Mouse (Mus musculus) thymus, postnatal 4 days (tissue): Measurements from ENCODE around the gene Lrrn2.

Source experiments
- DNase-seq: peaks from one replicate; pipeline ENCODE4 v3.0.0; 2021

Lrrn2 gene

DNA sequence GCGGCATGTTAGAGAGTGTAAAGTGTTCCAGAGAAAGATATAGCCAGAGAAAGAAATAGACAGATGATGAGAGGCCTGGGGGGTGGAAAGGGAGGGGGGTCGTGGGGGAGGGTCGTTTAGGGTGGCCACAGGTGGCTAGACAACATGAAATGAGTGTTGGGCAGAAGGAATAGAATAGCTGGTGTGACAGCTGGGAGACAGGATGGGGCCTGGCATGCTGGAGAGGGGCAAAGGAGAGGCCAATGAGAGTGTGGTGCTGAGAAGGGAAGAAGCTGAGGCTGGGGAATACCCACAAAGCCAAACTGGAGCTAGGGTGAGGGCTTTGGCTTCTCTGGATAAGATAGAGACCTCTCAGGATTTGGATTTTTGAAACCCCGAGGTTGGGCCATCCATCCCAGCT lies 6.6 kb downstream of the Lrrn2 start:
- DNase-seq: no peak

DNA sequence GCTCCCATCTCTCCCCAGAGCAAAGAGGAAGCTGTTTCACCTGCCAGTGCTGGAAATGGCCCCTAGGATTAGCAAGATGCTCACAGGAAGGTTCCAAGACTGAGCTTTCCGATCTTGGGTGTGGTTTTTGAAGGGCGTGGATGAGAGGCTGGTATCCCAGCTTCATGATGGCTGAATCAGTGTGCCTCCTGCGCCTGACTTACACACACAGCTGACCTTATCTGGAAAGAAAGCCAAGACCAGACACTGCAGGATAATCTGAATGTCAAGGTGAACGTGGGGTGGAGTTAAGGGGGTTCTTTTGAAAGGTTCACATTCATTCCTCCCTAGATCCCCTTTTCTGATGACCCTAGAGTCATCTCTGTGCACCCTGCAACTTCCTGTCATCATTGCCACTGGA lies 8.7 kb downstream of the Lrrn2 start:
- no peak for DNase-seq

DNA sequence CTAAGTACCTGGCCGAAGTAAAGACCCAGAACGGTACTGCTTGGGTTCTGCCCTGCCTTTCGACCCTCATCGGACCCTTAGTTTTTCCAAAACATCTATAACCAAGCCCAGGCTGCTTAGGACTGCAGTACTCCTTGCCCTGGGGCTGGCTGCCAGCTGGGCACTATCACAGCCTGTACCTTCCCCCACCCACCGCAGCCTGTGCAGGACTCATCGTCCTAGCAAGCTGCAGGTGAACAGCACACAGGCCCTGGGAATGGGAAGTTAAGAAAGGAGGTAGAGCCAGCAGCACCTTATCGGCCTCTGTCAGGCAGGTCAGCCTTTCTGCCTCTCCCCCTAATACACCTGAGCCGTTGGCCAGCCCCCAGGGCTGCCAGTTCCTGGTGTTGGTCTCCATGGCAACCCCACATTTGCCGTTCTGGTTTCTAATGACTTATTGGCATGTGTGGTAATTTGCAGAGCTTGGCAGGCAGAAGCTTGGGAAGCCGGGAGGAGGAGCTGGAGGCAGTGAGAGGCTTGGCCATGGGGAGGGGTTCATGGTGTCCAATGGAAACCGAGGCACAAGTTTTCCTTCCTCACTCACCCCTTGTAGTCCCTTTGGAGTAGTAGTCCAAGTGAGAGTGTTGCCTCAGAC lies 10.2 kb downstream of the Lrrn2 start:
- DNase-seq: no peak

DNA sequence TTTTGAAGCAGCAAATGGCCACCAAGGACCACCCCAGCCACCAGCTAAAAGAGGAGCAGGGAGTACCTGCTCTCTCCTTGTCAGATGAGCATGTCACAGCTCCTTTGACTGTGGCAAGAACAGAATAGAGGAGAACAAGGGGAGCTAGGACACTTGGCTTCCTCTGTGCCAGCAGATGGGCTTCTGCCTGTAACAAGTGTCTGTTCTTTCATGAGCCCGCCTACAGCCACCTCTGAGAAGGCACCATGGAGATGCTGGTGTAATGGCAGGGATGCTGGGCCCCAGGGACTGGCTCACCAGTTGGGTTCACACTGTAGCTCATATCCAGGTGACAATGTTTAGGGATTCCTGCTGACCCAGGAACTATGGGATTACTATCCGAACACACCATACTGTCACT lies 12.0 kb downstream of the Lrrn2 start:
- no peak for DNase-seq

DNA sequence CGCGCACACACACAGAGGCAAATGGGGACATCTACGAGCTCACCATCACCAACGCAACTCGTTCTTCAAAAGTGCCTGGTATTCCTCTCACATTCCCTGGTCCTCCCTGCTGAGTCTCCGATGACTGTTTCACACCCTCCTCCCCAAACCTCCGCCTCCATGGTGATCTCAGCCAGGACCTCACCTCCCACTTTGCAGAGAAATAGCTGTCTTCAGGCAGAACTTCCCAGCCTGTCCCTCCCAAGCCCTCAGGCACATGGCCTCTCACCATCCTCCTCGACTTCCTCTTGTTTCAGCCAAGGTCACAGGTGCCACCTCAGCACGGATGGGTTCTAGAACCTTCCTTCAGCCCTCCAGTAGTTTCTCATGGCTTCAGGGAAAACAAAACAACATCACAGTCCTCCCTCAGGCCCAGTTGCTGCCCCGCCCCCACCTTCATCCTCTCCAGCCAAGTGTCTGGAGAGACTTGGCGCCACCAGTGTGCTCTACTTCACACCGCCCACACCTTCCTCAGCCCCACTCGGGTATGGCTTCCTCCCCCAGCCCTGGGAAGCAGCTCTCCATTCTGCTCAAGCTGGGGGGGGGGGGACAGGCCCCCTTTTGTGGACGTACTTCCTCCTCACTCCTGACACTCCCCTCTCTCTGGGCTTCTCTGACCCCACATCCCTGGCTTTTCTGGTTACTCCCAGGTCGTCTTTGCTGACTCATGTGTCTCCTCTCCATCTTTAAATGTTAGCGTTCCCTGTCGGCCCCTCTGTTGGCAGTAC lies 13.4 kb downstream of the Lrrn2 start:
- no peak for DNase-seq

DNA sequence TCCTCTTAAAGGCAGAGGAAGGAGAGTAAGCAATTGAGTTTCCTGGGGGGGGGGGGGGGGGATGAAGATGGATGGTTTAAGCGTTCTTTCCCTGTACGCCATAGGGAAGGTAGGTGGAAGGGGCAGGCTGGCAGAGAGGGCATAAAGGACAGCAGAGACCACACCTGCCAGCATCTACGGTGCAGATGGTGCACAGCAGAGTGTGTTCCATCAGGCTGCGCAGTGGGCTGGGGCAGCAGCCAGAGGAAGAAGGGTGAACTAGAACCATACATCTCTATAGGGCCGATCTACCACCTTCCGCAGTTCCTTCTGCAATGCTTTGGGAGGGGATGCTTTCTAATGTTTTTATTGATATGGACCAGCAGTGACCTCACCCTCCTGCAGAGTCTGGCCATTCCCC lies 19.0 kb downstream of the Lrrn2 start:
- no peak for DNase-seq

DNA sequence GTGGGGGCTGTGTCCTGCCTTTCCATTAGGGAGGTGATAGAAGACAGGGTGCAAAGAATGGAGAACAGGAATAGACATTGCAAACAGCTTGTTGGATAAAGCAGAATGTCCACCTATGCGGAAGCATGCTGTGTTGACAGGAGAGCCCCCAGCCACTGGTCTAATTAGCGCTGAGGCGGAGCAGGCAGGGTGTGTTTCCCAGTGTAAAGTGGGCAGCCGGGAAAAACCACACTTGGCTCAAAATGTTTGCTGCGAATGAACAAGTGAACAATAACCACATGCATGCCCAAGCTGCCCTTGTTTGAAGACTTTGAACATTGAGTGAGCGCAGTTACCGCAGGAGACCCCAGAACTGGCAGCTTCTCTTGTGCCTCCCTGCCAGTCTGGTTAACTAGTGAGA lies 19.6 kb downstream of the Lrrn2 start:
- no peak for DNase-seq

DNA sequence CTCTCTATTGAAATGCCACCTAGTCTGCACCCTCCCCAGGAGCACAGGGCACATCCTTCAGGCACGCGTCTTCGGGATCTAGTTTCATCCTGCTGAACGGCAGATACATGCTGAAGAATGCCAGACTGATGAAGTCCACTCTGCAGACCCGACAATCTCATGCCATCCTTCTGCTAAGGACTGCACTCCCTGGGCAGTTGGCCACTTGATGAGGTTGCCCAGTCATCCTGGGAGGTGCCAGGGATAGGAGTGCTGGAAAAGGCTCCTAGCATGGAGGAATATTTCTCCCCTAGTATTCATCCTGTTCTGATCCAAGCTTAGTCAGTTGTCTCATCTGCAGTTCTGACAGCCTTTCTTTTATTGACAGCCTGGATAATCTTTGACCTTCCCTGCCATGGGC lies 20.9 kb downstream of the Lrrn2 start:
- no peak for DNase-seq

DNA sequence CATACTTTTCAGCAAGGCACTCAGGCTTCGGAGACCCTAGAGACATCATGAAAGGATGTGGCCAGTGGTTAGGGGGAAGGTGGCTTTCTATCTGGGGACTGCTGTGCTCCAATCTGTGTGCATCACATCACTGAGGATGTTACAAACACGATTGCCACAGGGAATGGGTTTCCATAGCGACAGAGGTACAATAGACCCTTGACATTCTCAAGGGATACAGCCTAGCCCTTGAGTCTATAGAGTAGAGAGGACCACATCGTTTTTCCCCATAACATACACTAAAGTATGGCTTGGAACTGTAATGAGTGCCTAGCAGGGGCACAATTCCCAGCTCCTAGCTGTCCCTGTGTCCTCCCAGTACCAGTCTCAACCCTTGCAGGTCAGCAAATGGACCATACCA lies 23.4 kb downstream of the Lrrn2 start:
- DNase-seq: no peak

DNA sequence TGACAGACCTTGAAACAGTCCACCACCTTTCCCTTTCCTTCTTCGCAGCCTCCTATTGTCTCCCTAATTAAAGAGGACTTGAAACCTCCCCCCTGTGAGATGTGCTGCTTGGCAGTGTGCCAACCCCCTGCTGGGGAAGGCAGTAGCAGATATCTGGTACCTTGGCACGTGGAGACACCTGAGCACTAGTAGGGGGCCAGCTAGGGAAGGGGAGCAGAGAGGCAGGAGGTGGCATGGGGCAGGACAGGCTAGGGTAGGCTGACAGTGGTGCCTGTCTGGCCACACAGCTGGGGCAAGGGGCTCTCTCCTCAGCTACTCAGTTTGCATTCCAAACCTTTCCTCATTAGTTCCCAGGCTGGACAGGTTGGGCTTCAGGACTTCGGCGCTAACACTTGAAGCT lies 29.0 kb downstream of the Lrrn2 start:
- no peak for DNase-seq

DNA sequence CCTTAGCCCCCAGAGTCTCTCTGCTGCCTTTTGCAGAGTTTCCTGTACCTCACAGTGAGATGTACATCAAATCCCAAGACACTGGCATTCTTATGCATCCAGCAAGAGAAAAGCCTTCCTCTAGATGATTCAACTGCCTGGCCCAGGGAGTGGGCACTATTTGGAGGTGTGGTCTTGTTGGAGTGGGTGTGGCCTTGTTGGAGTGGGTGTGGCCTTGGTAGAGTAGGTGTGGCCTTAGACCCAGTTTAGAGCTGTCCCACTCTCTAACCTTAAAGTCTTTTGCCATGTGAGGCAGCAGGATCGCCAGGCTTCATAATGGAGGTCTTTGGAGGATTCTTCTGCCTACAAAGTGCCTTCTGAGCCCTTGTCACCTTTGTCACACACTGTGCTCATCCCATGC lies 29.9 kb downstream of the Lrrn2 start:
- no peak for DNase-seq

DNA sequence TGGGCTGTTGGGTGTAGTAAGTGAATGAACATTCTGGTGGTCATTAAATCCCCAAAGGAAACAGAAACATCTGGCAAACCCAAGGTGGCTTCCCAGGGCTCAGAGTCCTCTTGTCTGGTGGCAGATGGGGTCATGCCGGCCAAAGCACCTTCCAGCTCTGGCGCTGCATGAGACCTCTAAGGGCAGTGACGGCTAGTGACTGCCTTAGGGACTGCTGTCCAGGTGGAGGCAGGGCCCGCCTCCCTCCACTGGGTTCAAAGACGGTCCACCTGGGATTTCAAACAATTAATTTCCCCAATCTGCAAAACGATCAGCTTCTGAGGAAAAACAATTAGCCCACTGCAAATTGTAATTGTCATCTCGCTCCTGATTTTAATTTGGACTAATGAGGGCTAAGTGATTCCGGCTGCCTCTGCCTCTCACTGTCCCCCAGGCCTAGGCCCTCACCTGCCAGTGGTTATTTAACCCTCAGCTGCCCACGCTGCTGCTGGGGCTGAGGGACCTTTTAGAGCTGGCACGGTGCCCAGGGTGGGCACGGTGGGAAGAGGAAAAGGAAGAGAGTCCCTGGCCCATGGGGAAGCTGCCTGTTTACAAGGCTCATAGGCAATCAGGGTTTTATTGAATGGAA lies 30.5 kb downstream of the Lrrn2 start:
- no peak for DNase-seq

DNA sequence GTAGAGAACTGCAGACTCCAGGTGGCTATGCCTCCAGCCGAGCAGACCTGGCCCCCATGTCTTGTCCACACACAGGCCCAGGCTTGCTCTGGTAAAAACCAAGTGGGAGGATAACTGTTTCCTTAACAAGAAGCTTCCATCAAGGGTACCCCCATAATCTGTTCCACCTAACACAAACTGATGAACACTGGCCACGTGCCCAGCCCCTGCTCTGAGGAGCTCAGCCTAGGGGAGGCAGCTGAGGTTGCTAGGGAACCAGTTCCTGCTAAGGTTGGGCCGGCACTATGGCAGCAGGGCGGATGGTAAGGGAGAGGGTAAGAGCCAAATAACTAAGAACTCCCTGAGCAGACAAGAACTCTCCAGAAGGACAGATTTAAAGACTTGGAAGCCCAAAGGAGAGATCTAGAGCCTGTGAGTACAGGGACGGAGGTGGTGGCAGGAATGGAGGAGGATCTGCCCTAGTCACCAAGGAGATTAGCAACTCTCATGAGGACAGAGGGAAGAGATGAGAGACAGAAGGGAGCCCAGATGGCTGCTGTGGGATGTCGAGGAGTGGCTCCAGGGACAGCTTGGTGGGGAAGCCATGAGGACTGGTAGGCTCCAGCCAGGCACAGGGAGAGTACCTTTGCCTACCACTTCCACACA lies 35.9 kb downstream of the Lrrn2 start:
- DNase-seq: no peak

DNA sequence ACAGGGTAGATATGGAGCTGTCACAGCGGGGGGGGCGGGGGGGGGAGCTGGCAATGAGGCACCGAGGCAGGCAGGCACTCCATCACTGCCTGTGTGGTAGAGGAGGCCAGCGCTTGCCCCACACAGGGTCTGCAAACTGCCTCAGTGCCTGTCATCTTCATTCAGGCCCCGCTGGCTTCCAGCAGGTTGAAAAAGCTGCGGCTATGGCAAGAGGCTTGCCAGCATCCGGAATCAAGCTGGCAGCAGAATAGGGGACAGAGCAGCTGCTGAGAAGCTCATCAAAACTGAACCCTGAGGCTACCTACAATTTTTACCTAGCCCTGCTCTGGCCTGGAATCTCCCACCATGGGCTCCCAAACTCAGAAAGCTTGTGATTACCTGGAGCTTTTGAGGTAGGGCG lies 37.5 kb downstream of the Lrrn2 start:
- DNase-seq: no peak

DNA sequence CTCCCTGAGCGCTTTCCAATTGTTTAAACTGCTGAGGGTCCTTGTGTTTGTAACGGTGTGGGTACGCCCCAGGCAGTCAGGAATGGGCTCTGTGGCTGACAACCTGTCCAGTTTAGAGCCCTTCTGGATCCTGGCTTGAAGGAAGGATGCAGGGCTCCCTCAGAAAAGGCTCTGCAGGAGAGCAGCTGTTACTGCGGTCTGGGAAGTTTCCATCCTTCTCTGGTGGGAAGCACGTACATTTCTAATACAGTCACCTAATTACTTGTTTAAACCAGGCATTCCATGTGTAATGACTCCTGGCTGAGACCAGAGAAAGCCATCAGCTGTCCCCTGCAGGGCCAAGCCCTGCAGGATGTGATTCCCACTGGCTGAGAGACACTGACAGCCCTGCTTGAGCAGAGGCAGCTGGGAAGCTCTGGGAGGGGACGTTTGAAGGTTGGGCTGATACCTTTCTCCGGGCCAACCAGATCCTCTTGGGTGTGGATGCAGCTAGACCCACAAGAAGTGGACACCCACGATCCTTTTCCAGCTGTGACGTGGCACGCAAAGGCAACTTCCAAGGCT lies 38.1 kb downstream of the Lrrn2 start:
- no peak for DNase-seq

DNA sequence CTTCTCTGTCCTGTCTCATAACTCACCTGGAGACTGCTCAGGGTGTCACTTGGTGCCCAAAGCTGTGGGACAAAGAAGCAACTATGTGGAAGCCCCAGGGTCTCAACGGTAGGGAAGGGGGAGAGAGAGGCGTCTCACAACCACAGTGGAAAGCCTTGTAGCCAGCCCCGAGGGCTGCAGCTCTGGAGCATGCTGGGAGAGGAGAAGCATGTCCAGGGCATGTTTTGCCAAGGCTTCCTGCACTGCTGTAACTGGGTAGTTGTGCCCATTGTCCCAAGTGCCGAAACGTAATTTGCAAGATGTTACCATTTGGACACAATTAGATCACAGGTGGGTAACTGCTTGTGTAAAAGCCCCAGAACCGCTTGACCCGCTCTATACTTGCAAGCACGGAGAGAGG lies 39.2 kb downstream of the Lrrn2 start:
- DNase-seq: no peak

DNA sequence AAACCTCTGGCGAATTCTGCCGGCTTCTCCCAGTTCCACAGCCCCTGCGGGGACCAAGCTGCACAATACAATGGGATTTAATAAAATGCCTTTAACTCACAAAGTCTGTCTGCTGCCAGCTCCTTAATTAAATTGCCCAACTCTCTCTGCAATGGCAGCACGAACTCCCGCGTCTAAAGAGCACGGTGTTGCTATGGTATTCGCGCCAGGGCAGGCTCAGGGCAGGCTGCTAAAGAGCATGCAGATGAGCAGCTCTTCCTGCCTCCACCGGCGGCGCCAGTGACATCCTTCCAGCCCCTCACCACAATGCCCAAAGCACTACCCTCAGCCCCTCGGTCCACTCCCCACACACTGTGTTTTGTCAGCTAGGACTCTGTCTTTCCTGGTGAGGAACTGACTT lies 41.0 kb downstream of the Lrrn2 start:
- no peak for DNase-seq

DNA sequence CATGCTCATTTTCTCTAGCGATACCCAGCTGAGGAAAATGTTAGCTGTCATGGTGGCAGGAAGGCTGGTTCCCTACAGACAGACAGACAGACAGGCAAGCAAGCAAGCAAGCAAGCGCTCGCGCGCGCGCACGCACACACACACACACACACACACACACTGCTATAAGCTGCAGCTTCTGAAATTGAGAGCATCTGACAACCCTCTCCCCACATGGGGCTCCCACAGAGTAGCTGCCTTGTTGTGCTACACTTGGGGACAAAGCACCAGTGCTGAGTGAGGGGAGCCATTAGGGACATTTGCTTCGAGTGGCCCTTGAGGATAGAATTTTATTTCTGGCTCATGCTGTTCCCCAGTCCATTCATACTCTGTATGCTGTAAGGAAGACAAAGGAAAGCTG lies 42.2 kb downstream of the Lrrn2 start:
- no peak for DNase-seq

DNA sequence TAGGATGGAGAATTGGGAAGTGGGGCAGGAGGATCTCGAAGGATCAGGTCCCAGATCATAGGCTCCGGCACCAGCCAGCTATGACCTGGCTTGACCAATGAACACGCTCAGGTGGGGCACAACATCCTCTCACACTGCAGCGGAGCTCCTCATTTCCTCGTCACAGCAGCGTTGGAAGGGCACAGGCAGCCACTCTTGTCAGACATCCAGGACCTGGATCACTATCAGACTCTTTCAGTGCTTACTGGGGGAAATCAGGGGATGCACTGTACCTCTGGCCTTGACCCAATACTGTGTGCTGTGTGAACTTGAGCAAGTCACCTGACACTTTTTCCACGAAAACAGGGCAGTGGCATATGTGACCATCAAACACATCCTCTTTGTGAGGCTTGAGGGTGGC lies 45.2 kb downstream of the Lrrn2 start:
- DNase-seq: no peak

DNA sequence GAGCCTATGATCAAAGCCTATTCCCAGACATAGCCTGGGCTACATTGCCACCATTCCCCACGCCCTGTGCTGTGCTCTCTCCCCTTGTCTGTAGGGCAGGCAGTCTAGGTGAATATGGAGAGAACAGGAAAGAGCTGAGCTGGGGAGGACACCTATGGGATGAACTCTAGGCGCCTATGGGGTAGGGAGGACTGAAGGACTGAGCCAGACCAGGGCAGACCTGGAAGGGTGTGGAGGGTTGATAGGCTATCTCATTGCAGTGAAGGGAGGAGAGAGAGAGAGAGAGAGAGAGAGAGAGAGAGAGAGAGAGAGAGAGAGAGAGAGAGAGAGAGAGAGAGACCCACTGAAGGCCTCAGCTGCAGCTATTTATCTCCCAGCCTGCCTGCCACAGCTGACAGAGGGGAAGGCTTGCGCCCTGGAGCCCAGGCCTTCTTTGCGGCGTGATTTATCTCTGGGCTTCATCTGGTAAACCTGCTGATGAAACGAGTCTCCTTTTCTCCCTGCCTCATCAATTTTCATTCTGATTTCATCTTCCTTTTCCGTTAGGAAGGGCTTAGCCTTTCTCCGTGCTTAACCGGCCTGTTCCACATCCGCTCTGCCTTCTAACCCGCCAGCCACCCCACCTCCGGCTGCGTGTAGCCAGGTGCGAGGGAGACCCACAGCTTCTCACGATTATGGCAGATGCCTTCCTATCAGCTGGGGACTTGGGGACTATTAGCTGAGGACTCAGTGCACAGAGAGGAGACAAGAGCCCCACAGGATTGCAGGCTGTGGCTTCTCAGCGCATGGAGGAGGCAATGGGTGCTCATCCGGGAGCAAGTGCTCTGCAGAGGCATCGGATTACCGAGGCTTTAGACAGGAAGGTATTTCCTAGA lies 48.2 kb downstream of the Lrrn2 start:
- no peak for DNase-seq

DNA sequence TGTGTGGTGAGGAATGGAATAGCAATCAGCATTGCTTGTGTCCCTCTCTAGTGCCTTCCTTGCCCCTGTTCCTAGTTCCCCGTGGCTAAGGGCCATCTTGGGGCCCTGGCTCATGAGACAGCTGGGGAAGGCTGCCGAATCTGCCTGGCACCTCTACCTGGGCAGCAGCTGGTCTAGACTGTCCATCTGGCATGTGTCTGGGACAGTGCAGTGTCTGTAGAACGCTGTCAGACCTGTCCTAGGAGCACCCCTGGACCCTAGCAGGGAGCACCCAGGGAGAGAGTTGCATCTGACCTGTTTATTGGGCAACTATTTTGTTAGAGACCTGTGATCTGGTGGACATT lies 48.8 kb downstream of the Lrrn2 start:
- no peak for DNase-seq

DNA sequence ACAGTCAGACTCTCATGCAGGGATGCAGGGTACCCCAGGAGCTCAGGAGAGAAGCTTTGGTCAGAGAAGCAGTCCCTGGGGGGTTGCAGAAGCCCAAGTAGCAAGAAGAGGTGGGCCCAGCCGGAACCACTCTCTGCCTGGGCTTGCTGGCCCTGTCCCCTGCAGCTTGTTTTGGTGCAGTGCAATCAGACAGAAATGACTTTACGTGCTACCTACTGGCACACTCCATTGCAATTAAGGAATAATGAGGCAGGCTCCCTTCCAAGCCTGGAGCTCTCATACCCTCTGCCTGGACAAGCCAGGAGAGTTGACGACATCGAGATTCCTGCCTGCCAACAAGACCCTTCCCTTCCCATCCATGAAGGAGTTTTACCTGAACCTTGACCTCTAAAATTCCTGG lies 50.2 kb downstream of the Lrrn2 start:
- DNase-seq: no peak

DNA sequence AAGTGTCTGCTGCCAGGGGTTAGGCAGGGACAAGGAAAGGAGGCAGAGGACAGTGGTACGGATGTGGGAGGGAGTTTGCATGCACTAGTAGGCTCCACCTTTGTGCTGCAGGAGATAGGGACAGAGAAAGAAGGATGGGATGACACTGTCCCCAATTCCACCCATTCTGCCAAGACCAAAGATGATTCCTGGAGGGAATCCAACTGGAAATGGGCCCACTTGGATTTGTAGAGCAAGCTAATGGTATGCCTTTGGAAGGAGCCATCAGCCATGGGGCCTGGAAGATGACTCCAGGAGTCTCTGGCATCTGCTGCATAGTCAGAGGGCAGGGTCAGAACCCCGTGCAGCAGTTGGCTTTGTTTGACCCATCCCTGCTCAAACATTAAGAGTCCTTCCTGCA lies 52.3 kb downstream of the Lrrn2 start:
- no peak for DNase-seq
